In genomic region chr11:54236939-54237338, GRCm38 (mm10) we compare ENCODE assay signal across 13 mouse cellular contexts. TPM values are rescaled to one million over a fixed set of nuclear protein-coding genes. Genes with fewer than 3 reads are reported as not detected.
A peak's percentile ranks its signal among the peaks of the same experiment; 100 is the strongest.
DNase-seq lines count a peak whose midpoint lies in the region; ATAC-seq and TF ChIP-seq lines count a peak whose summit lies in the region.
"Had no signal": no experiment of that assay in that cellular context is flagged by ENCODE, and none has a peak within 500 bp of the region (broad histone marks: within the 10 kb centered on the region; RNA-seq: fewer than 3 reads in every experiment).

No protein-coding gene starts in this region.

- peak; percentile 98 for DNase-seq in heart, adult 11 months
- DNase-seq in adrenal gland, postnatal 36 days: peak; percentile 50 to 75
- peak; percentile 64 to 72 for DNase-seq in heart, adult 9 months (ENCODE audit: low spot score in 2 of 2)
- DNase-seq in forebrain, postnatal 0 days: no peak
- DNase-seq in thymus, adult 2 months: no peak
- DNase-seq in right cerebral cortex, postnatal 4 days: no peak

- WGBS in heart, embryonic 12.5 days: 28% methylated on average over 2 of the region's 2 CpGs
- 70% methylated on average over 2 of the region's 2 CpGs for WGBS in forebrain, postnatal 0 days
- WGBS in thymus, adult 2 months: 51% methylated on average over 2 of the region's 2 CpGs

- H3K4me3 ChIP-seq in heart, embryonic 12.5 days: no peak overlapping the region
- no peak overlapping the region for H3K4me3 ChIP-seq in forebrain, postnatal 0 days (ENCODE audit: low read depth, low read length)
- no peak overlapping the region for H3K4me3 ChIP-seq in thymus, adult 2 months (ENCODE audit: control insufficient read depth, insufficient read depth, low read length)
- H3K4me3 ChIP-seq: hindbrain, embryonic 13.5 days; left cerebral cortex, adult 2 months; midbrain, embryonic 12.5 days had no signal

- H3K9me3 ChIP-seq in heart, embryonic 12.5 days (replicated peaks): no peaks in the 10 kb centered on the region
- H3K9me3 ChIP-seq in forebrain, postnatal 0 days (ENCODE audit: low read length): no peaks in the 10 kb centered on the region
- H3K9me3 ChIP-seq: hindbrain, embryonic 13.5 days; midbrain, embryonic 12.5 days had no signal

- no peak for TF ChIP-seq CTCF in forebrain, postnatal 0 days (IDR thresholded peaks at IDR 0.05; ENCODE audit: low read depth)
- TF ChIP-seq CTCF in thymus, adult 2 months (IDR thresholded peaks at IDR 0.05; ENCODE audit: borderline replicate concordance, control insufficient read depth, extremely low read depth, insufficient read depth, low read length, poor library complexity): no peak

- no peak for TF ChIP-seq POLR2A in thymus, adult 2 months (IDR thresholded peaks at IDR 0.05; ENCODE audit: control insufficient read depth, extremely low read depth, insufficient read depth, low read length, poor library complexity)

- no peak overlapping the region for H3K4me2 ChIP-seq in heart, embryonic 12.5 days
- H3K4me2 ChIP-seq in forebrain, postnatal 0 days (ENCODE audit: low read depth): no peak overlapping the region
- H3K4me2 ChIP-seq: hindbrain, embryonic 13.5 days; midbrain, embryonic 12.5 days had no signal

- no peak overlapping the region for H3K9ac ChIP-seq in heart, embryonic 12.5 days
- no peak overlapping the region for H3K9ac ChIP-seq in forebrain, postnatal 0 days
- H3K9ac ChIP-seq: hindbrain, embryonic 13.5 days; midbrain, embryonic 12.5 days had no signal

- H3K36me3 ChIP-seq in heart, embryonic 12.5 days: no peaks in the 10 kb centered on the region
- no peaks in the 10 kb centered on the region for H3K36me3 ChIP-seq in forebrain, postnatal 0 days (ENCODE audit: insufficient read depth)
- no peaks in the 10 kb centered on the region for H3K36me3 ChIP-seq in thymus, adult 2 months (ENCODE audit: control insufficient read depth, insufficient read depth, low read length)
- H3K36me3 ChIP-seq: hindbrain, embryonic 13.5 days; midbrain, embryonic 12.5 days had no signal

- no peak for ATAC-seq in heart, embryonic 12.5 days (ENCODE audit: insufficient number of reproducible peaks, low FRiP score)
- peak; percentile 81 for ATAC-seq in megakaryocyte, adult 5-6 weeks (ENCODE audit: poor library complexity, severe bottlenecking)
- no peak for ATAC-seq in forebrain, postnatal 0 days

- H3K4me1 ChIP-seq in heart, embryonic 12.5 days (replicated peaks): peaks cover 12% of the 10 kb centered on the region
- H3K4me1 ChIP-seq in forebrain, postnatal 0 days (ENCODE audit: insufficient read depth): no peaks in the 10 kb centered on the region
- H3K4me1 ChIP-seq in thymus, adult 2 months (replicated peaks; ENCODE audit: control insufficient read depth, insufficient read depth, low read length): no peaks in the 10 kb centered on the region
- H3K4me1 ChIP-seq: hindbrain, embryonic 13.5 days; midbrain, embryonic 12.5 days had no signal

- H3K27me3 ChIP-seq in heart, embryonic 12.5 days (replicated peaks): no peaks in the 10 kb centered on the region
- no peaks in the 10 kb centered on the region for H3K27me3 ChIP-seq in forebrain, postnatal 0 days (ENCODE audit: insufficient read depth, low read length)
- no peaks in the 10 kb centered on the region for H3K27me3 ChIP-seq in thymus, adult 2 months (ENCODE audit: control insufficient read depth, insufficient read depth, low read length)
- H3K27me3 ChIP-seq: hindbrain, embryonic 13.5 days; midbrain, embryonic 12.5 days had no signal

- H3K27ac ChIP-seq in heart, embryonic 12.5 days (ENCODE audit: poor library complexity, severe bottlenecking): no peak overlapping the region
- H3K27ac ChIP-seq in forebrain, postnatal 0 days (ENCODE audit: low read depth, low read length): no peak overlapping the region
- H3K27ac ChIP-seq in thymus, adult 2 months (ENCODE audit: control insufficient read depth, insufficient read depth, low read length): no peak overlapping the region
- H3K27ac ChIP-seq: hindbrain, embryonic 13.5 days; left cerebral cortex, adult 2 months; midbrain, embryonic 12.5 days had no signal

RNA-seq across cellular contexts. Expression of gene Csf2, which starts 12.5 kb away (rescaled TPM):
- polyA plus RNA-seq in heart, embryonic 12.5 days (2016; fragmentation: Nextera tagmentation; extraction: Ambion mirVana): not detected in 2 replicates
- total RNA-seq in adrenal gland, postnatal 36 days (2021): not detected
- not detected in 2 replicates for total RNA-seq in megakaryocyte, adult 5-6 weeks (2015)
- total RNA-seq in megakaryocyte, adult 5-6 weeks (2017): not detected in 2 replicates
- total RNA-seq in forebrain, postnatal 0 days (2014; rRNA removed): not detected in 2 replicates
- not detected in 2 replicates for polyA plus RNA-seq in forebrain, postnatal 0 days (2015; fragmentation: Nextera tagmentation; extraction: Ambion mirVana)
- 0.41 and 0.44 TPM in 2 replicates for polyA plus RNA-seq in thymus, adult 2 months (2012; rRNA removed)
- total RNA-seq: left cerebral cortex, adult 2 months had no signal
- polyA plus RNA-seq: cortical plate, adult 2 months; hindbrain, embryonic 13.5 days; midbrain, embryonic 12.5 days; stomach, embryonic 14.5 days had no signal

RNA-seq across cellular contexts. Expression of gene Il3, which starts 30.1 kb away (rescaled TPM):
- not detected in 2 replicates for polyA plus RNA-seq in heart, embryonic 12.5 days (2016; fragmentation: Nextera tagmentation; extraction: Ambion mirVana)
- not detected for total RNA-seq in adrenal gland, postnatal 36 days (2021)
- not detected in 2 replicates for total RNA-seq in megakaryocyte, adult 5-6 weeks (2015)
- total RNA-seq in megakaryocyte, adult 5-6 weeks (2017): not detected in 2 replicates
- total RNA-seq in forebrain, postnatal 0 days (2014; rRNA removed): not detected in 2 replicates
- not detected in 2 replicates for polyA plus RNA-seq in forebrain, postnatal 0 days (2015; fragmentation: Nextera tagmentation; extraction: Ambion mirVana)
- not detected in 2 replicates for polyA plus RNA-seq in thymus, adult 2 months (2012; rRNA removed)
- total RNA-seq: left cerebral cortex, adult 2 months had no signal
- polyA plus RNA-seq: cortical plate, adult 2 months; hindbrain, embryonic 13.5 days; midbrain, embryonic 12.5 days; stomach, embryonic 14.5 days had no signal

Comparison
In these comparisons a context has a peak if more than half of its experiments do, and no peak if none do; other contexts are left out.
1. DNase-seq: peak in heart, adult 11 months (single experiment), adrenal gland, postnatal 36 days (2 of 2) and heart, adult 9 months (2 of 2); none in forebrain, postnatal 0 days (single experiment), thymus, adult 2 months (single experiment) and right cerebral cortex, postnatal 4 days (single experiment).